Mouse (Mus musculus) heart, postnatal 36 days (tissue): ENCODE data around the gene Olfr554. TPM values are rescaled to one million over a fixed set of nuclear protein-coding genes. Genes with fewer than 3 reads are reported as not detected.
"Not testable (repeated sequence)": the region's sequence is repeated elsewhere in the genome, so short reads cannot be mapped to it uniquely, and the experiment has no call there.

Experiments
- DNase-seq, 2 experiments: peaks; one replicate each; pipeline ENCODE4 v3.0.0; 2021 to 2022
- intact Hi-C: fragments of 180-260 bp; cut with DNase I; formaldehyde crosslinking; loops from one replicate; pipeline ENCODE4 v1.15.1; 2025
- total RNA-seq, 2 experiments: library from RNA; stranded (reverse); gene quantifications; 2 replicates each; pipeline ENCODE4 v1.2.3; 2021

Gene Olfr554
- not detected for total RNA-seq

DNA sequence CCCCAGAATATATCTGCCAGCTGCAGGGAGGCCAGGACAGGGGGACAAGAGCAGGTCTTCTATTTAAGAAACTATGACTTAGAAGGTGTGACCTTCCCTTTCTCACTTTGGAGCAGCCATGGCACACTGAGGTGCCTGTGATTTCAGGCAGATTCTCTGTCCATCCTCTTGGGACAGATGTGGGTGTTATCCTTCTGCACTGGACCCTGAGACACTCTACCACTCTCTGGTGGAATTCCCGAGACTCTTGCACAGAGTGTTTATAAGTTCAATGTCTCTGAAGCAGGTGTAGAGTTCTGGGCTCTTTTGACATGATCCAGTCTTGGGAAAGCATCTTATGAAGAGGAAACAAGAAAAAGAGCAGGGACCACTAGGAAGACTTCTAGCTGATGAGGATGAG, at the start of gene Olfr554:
Gene Olfr554 (plus strand): TSS at position 301 of the 400 bp plus-strand sequence.
- intact Hi-C loops, result no loop called here
- DNase-seq, result no peak

DNA sequence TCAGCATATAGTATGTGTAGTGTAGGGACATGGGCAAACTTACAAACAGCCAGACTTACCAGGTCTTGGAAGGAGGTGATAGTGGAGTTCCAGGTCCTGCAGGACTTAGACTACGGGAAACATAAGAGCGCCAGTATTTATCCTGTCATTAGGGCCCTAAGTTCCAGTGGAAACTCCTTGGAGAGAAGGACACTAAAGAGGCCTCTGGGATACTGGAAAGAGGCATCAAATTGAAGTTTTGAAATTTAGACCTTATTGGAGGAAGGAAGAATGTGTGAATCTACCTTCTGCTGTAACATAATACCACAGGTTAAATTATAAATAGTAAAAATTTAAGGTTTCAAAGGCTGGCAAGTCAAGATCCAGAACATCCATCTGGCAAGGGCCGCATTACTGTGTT, 46.4 kb upstream of the Olfr554 start, which contains the start of gene Olfr551:
Gene Olfr551 (minus strand): TSS at position 101 of the 400 bp plus-strand sequence.
- intact Hi-C loops, result no loop called here
- no peak for DNase-seq

DNA sequence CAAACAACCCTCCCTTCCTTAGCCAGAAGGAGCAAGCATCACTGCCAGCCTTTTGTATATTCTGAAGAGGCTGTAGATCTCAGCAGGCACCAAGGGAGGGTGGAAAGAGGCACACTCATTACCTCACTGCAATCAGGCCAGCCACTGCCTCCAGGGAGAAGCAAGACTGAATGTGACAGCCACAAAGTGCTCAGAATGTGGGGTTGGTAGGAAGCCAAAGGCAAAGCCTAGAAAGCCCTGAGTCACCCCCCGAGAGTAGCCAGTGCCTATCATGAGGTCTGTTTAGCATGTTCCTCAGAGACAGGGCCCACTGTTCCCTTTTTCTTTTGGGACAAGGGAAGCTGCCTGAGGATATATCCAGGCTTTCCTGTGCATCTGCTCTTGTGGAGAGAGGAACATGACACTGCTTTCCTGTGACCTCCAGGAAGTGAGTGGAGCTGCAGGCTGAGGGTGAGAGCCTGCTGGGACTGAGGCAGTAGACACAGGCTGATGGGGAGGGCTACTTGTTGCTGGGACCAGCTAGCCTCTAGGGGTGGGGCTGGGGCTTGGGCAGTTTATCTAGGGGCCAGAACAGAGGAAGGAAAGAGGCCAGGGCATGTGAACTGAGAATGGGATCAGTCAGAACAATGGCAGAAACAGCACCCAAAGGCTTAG, 40.7 kb upstream of the Olfr554 start, which contains the start of gene Olfr552:
Gene Olfr552 (plus strand): TSS at position 393 of the 654 bp plus-strand sequence.
- intact Hi-C loops, result no loop called here
- no peak for DNase-seq

DNA sequence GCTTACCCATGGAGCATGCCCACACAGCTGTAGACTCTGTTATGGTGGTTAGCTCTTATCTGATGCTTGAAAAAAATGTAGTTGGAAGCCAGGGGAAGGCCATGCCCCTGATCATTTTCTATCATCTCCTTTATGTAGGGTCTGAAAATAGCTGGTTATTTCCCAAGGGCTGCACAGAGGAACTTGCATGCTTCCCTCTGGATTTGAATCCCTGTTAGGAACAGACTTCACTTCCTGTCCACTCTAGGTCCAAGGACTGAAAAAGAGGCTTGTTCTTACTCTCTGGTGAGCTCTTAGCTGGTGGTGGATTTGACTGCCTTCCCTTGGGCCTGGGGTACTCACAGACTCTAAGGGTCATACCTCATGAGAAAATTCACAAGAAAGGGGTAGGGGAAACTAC, 20.1 kb upstream of the Olfr554 start, which contains the start of gene Olfr553:
Gene Olfr553 (minus strand): TSS at position 101 of the 400 bp plus-strand sequence.
- DNase-seq, result no peak
- intact Hi-C loops, result no loop called here

DNA sequence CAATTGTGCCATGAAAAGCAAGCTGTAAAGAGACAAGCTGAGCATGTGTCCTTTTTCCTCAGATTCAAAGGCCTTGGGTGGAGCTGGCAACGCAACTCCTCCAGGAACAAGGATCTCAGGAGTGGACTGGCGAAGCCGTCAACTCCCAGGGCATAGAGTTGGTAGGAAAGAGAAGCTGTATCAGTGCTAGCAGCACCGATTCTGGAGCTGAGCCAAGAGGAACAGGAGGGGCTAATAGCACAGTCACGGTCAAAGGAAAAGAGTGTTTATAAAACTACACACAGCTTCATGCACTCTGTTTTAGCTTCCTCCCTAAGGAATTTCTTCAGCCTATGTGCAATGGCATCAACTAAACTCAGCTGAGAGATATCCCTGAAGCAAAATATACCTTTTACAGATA, 18.6 kb upstream of the Olfr554 start:
- DNase-seq, result peak; percentile 8 to 9
- intact Hi-C loops, result no loop called here

DNA sequence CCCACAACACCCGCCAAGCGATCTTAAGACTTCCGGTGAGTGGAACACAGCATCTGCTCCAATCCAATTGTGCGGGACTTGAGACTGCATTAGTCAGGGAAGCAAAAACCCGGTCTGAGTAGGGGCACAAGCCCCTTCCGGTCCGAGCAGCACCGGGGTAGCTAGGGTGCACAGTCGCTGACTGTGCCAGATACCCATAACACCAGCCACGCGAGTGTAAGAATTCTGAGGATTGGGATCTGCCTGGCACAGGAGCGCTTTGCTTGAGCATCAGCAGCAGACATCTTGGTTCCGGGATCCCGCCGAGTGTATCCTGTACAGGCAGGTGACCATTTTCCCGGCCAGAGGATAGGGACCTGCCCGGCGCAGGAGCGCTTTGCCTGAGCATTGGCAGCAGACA, 17.9 kb upstream of the Olfr554 start:
- intact Hi-C loops, DNase-seq: not testable (repeated sequence)

DNA sequence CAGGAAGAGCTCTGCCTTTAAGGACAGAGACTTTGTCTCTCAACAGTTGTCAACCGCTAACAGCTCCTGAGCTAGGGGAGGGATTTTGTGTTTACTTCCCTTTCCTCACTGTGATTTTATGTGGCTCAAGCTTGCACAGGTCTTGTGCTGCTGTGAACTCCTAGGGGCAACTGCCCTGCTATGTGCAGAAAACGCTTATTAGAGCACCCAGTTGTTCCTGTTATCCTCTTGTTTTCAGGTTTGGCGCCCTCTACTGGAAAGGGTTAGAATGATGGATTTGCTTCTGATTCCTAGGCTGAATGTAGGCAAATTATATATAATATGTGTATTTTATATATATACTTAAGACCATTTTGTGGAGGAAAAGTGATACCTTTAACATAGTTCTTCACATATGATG, 1.6 kb upstream of the Olfr554 start:
- DNase-seq, result peak; percentile 38 to 43
- intact Hi-C loops, result loop anchor here (1.0 kb wide), 2 partner anchors 123 to 128 kb away; no protein-coding TSS in a partner anchor

DNA sequence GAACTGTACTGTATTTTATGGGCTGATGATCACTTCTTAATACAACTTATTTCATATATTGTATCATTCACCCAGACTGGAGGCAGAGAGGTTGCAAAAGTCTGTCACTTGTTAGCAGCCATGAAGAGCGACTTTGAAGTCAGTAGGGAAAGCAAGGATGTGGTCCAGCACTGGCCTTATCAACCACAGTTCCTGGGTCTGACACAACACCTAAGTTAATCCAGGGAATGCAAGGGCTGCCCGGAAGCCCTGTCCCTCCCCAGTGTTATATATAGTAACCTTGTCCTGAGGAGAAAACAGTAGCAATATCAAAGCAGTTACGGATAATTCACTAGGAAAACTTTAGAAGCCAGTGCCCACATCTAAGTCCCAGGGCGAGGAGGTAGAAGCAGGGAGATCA, 6.7 kb downstream of the Olfr554 start:
- DNase-seq, intact Hi-C loops: not testable (repeated sequence)

DNA sequence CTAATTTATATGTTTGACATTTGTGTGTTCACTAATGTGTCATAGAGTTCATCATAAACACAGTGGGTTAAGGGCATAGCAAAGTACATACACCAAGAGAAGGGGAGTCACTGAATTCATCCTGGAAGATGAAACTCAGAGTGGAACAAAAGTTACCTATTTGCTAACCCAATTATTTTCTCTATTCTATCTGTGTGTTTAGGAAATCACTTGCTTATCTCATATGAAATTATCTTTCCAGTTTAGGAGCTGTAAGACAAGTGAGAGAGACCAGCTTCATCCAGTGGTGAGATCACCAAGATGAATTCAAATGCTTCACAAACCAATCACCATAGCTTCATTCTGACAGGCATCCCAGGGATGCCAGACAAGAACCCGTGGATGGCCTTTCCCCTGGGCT, 20.3 kb downstream of the Olfr554 start, which contains the start of gene Olfr555:
Gene Olfr555 (plus strand): TSS at position 301 of the 400 bp plus-strand sequence.
- no peak for DNase-seq

DNA sequence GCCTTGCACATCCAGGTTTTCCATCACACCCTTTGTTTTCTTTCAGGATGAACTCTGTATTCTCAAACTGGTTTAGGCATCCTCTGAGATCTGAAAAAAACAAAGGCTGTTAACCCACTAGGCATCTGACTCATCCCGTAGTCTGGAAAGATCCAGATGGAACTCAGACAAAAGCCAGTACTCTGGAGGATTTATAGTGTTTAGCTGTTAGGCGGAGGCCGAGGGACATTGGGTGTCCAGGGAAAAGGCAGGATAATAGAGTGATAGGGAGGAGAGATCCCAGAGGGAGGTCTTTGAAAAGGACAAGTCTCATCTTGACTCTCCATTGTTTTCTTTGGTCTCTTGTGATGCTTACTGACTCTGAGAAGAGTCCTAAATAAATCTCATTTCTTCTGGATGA, 26.4 kb downstream of the Olfr554 start, which contains the start of gene Olfr556:
Gene Olfr556 (plus strand): TSS at position 301 of the 400 bp plus-strand sequence.
- DNase-seq, result no peak
- intact Hi-C loops, result loop anchor here (2.0 kb wide), 2 partner anchors 88 to 254 kb away; no protein-coding TSS in a partner anchor

More for the DNA sequence above, 20.3 kb downstream of the Olfr554 start, which contains the start of gene Olfr555:
- intact Hi-C loops, result no loop called here

DNA sequence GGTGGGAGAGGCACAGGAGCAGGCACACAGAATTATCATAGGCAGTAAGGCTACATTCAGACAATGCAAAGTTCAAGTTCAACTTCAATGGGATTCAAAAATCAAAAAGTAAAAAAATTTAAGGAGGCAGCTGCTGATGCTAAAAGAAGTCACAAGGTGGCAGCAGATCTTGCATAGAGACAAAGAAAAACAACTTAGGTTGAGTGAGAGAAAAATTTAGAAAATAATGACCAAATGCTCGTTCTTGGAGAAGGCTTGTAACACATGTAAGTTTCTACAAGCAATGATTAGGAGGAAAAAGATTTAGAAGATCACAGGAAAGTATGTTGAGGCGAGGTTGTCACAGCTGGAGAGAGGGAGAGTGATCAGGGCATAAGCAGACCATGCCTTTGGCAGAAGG, 27.1 kb downstream of the Olfr554 start:
- DNase-seq, result no peak
- intact Hi-C loops, result loop anchor here (2.0 kb wide), 2 partner anchors 87 to 253 kb away; no protein-coding TSS in a partner anchor

DNA sequence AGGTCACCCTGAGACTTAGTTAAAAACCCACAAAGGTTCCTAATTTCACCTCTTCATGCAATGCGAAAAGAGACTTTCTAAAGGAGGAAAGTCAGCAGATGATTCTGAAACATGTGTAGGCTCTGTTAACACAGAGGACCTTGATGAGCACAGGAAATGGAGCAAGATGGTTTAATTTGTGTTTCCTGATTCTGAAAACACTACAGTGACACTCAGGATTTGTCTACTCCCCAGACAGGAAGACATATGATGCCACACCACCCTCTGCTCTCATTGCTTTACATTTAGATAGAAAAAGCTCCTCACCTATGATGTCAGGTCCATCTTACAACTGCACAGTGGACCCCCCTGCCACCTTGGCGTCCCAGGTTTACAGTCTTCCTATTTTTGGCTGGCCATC, 38.0 kb downstream of the Olfr554 start:
- intact Hi-C loops, result no loop called here
- no peak for DNase-seq

DNA sequence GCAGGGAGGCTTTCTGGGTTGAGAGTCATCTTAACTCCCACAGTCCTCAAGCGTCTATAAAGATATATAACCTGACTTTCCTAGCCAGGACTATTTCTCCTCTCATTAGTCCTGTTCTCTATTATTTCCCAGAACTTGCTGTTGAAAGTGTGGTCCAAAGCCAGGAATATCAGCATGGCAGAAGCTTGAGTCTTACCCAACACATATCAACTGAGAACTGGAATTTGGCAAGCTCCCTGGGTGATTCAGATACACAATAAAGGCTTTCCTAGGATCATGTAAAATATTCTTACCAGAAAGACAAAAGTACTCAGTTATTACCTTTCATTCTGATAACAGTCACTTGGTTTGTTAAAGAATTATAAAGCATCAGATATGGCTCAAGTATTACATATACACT, 43.7 kb downstream of the Olfr554 start:
- DNase-seq, result no peak
- intact Hi-C loops, result loop anchor here (5.0 kb wide), 1 partner anchor 115 kb away; the partner anchor contains the start of gene Trim21

DNA sequence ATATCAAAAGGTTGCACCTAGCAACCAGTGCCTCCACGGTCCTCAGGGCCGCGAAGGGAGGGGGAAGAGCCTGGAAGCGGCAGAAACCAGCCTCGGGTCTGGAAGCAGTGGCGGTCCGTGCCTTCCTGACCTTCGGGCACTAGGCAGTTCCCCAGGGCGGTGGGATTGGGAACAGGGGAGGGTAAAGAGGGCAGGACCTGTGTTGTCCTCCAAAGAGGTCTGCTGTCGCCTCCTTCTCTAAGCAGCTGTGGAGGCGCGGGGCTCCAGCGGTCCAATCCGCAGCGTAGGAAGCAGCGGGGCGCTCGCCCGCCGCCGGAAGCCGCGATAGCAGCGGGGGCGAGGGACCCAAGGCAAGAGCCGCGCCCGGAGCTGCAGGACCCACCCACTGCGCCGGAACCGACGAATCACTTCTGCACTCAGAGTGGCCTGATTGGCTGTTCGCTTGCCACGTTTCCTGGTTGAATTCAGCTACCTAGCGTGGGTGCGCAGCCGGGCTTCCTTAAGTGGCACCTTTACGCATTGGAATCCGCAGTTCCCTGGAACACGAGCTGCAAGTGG, 48.8 kb downstream of the Olfr554 start, which contains the start of gene Trim68:
Gene Trim68 (minus strand): TSS at position 384 of the 558 bp plus-strand sequence.
- peak; percentile 85 to 88 for DNase-seq
- intact Hi-C loops, result no loop called here

Other genes starting within 250 kb of the Olfr554 start
- gene Rrm1, start 196.7 kb upstream of the Olfr554 start, total RNA-seq, result 10 to 100 TPM in 1 of 2 experiments, 1 to 10 TPM in 1; 9.6 to 10.9 TPM
- not detected for gene Olfr543, start 156.8 kb upstream of the Olfr554 start, total RNA-seq
- gene Olfr544, start 150.1 kb upstream of the Olfr554 start, total RNA-seq, result not detected
- gene Olfr545, start 138.9 kb upstream of the Olfr554 start, total RNA-seq, result not detected
- gene Olfr547, start 103.7 kb upstream of the Olfr554 start, total RNA-seq, result not detected
- not detected for gene Olfr548-ps1, start 97.5 kb upstream of the Olfr554 start, total RNA-seq
- not detected for gene Olfr549, start 88.6 kb upstream of the Olfr554 start, total RNA-seq
- 1 to 10 TPM; 5.2 to 7.0 TPM for gene Trim21, start 72.9 kb upstream of the Olfr554 start, total RNA-seq
- under 1 TPM in 1 of 2 experiments, not detected in 1; 0.08 TPM for gene Olfr550, start 67.0 kb upstream of the Olfr554 start, total RNA-seq
- not detected for gene Olfr551, start 46.5 kb upstream of the Olfr554 start, total RNA-seq
- under 1 TPM; 0.14 TPM for gene Olfr552, start 40.7 kb upstream of the Olfr554 start, total RNA-seq
- gene Olfr553, start 20.2 kb upstream of the Olfr554 start, total RNA-seq, result not detected
- not detected for gene Olfr555, start 20.4 kb downstream of the Olfr554 start, total RNA-seq
- gene Olfr556, start 26.5 kb downstream of the Olfr554 start, total RNA-seq, result not detected
- gene Trim68, start 48.9 kb downstream of the Olfr554 start, total RNA-seq, result 1 to 10 TPM; 7.7 to 8.4 TPM
- gene Olfr557, start 57.5 kb downstream of the Olfr554 start, total RNA-seq, result not detected
- gene Olfr558, start 63.8 kb downstream of the Olfr554 start, total RNA-seq, result 1 to 10 TPM; 2.5 to 3.0 TPM
- gene Olfr33, start 80.6 kb downstream of the Olfr554 start, total RNA-seq, result not detected
- gene Olfr559, start 89.1 kb downstream of the Olfr554 start, total RNA-seq, result not detected
- not detected for gene Olfr560, start 120.9 kb downstream of the Olfr554 start, total RNA-seq
- gene Olfr78, start 121.0 kb downstream of the Olfr554 start, total RNA-seq, result under 1 TPM; 0.28 to 0.68 TPM
- gene Olfr561, start 132.8 kb downstream of the Olfr554 start, total RNA-seq, result not detected
- gene Olfr564, start 165.0 kb downstream of the Olfr554 start, total RNA-seq, result not detected
- gene Olfr566, start 220.3 kb downstream of the Olfr554 start, total RNA-seq, result not detected
- not detected for gene Olfr568, start 238.7 kb downstream of the Olfr554 start, total RNA-seq